Mouse (Mus musculus) kidney, postnatal 25 days (tissue): ENCODE measurements around the gene Zzef1.

Source experiments
- DNase-seq, 2 experiments: peaks; one replicate each; pipeline ENCODE4 v3.0.0; 2021; ENCODE audit warnings: mixed read lengths in 2 of 2

The Zzef1 gene

DNA sequence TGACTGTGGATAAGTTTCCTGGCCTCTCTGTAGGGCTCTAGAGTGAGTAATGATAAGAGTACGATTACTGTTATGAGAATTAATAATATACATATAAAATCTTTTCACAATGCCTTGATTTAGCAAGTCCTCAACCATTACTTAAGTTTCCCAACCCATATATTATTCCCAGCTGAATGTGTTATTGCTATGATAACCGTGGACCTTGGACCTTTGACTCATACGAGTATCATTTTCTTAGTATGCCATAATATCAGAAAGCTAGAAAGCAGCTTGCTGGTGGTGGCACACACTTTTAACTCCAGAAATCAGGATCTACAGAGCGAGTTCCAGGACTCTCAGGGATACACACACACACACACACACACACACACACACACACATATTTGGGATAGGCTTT, 12.0 kb downstream of the Zzef1 start:
- no peak for DNase-seq

DNA sequence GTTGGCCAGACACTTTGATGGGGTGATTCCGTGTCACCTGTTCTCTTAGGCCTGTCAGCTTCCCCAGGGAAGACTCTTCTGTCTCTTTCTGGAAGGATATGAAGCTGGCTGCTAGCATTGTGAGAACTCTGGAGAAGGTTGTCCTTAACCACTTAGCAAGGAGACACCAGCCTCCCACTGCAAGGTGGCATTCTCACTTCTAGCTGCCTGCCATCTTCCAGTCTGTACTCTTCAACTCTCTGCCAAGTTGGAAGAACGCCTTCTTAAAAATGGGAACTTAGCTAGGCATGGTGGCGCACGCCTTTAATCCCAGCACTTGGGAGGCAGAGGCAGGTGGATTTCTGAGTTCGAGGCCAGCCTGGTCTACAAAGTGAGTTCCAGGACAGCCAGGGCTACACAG, 17.7 kb downstream of the Zzef1 start:
- no peak for DNase-seq

DNA sequence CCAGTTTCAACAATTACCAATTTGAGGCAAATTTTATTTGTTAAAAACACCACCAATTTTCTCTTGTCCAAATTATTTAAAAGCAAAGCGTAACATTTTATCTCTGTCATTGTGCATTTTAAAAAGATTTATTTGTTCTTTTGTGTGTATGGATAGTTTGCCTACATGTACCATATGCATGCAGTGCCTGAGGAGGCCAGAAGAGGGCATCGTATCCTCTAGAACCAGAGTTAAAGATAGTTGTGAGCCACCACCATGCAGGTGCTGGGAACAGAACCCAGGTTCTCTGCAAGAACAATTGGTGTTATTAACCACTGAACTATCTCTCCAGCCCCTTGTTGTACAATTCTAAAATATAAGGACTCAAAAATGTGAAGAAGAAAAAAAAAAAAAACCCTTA, 18.2 kb downstream of the Zzef1 start:
- peak in 1 of 2 experiments; percentile 21 for DNase-seq

DNA sequence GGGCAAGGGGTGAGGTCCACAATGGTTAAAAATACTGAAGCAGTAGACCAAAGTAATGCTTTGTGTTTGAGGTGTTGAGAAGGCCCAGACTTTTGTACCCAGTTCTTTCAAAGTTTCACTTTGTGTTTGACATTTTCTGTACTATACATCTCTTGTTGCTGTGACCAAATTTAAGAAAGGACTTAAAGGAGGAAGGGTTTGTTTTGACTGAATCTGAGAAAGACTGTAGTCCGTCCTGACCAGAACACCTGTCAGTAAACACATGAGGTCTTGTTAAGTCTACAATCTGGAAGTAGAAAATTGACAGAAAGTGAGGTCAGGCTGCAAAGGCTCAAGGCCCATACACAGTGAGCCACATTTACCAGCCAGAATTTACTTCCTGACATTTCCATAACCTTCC, 20.8 kb downstream of the Zzef1 start:
- DNase-seq, result no peak

DNA sequence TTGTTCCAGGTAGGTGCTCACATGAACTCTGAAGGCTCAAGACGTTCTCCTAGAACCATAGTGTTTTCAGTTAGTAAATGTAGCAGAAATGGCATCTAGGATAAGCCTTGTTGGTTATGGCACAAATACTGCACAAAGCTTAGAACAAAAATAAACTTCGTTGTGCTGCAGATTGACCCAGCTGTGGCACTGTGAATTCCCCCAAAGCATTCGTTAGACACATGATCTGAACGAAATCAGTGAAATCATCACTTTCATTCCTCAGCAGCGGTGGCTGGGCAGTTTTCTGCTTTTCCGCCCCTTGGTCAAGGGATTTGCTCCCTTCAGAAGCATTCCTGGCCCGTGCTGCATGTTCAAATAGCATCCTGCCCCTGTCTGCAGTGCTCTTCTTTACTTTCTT, 22.0 kb downstream of the Zzef1 start:
- DNase-seq, result no peak

DNA sequence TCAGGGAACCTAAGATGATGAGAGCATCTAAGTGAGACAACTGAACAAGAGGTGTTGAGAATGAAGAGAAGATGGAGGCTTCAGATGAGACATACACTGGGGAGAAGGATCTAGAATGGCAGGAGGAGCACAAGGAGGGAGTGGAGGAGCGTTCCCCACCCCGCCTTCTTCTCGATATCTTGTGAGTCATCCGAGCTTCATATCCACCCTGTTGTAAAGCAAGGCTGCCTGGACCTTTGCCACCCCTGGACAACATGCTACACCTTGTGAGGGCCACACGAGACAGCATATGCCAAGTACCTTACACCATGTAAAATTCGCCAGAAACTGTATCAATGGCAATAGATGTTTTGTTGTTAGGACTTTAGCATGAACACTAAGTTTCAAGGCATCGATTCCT, 25.0 kb downstream of the Zzef1 start:
- no peak for DNase-seq

DNA sequence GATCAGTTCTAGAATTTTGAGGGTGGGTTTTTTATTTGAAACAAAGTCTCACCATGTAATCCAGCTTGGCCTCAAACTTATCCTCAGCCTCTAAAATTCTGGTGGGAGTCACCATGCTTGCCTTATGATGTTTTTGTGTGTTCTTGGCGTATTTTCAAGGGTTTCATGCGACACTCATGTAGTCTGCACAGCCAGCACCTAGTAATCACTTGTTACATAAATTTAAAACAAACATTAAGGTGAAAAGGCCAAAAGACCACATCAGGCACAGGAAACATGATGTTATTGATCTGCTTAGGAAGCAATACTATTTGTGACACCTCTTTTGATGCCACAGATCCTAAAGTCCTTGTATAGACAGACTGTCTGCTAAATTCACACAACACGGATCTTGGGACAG, 33.8 kb downstream of the Zzef1 start:
- no peak for DNase-seq

DNA sequence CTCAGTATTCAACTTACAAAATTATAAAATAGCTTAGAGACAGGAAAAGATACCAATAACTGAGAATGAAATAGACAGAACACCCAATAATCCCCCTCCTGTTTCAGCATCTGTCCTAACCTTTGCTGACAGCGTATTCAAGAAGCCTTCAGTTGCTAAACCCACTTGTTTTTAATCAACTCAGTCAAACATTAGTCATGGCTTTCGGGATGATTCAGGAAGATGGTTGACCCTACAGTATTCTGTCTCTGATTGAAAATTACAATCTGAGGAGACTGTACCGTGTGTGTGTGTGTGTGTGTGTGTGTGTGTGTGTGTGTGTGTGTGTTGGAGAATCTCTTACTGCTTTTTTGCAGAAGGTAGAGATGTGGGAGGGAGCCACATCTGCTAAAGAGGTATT, 46.7 kb downstream of the Zzef1 start:
- DNase-seq, result no peak

DNA sequence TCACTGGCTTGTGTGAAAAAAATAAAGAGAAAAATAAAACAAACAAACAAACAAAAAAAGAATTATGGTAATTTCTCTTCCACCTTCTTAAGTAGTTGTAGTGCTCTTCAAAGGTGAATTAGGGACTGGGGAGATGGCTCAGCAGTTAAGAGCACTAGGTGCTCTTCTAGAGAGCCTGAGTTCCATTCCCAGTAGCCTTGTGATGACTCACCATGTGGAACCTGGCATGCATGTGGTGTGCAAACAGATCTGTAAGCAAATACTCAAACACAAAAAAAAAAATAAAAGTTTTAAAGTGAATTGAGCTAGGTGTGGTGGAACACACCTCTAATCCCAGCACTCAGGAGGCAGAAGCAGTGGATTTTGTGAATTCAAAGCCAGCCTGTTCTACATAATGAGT, 47.5 kb downstream of the Zzef1 start:
- DNase-seq, result no peak

DNA sequence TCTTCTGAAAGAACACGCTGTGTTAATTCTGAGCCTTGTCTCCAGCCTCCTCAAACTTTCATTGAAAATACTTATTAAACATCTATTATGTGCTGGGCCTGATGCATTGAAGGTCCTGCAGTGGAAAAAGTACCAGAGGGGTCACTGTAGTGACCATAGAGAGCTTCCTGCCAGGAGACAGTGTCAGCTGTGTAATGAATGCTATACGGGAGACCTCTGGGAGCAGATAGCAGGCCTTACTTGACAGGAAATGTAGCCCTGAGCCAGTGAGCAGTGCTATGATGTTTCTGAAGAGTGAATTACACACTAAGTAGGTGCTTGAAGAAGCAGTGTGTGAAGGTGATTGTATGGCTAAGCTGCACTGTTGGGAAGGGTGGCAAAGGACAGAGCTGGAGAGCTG, 49.5 kb downstream of the Zzef1 start:
- no peak for DNase-seq

DNA sequence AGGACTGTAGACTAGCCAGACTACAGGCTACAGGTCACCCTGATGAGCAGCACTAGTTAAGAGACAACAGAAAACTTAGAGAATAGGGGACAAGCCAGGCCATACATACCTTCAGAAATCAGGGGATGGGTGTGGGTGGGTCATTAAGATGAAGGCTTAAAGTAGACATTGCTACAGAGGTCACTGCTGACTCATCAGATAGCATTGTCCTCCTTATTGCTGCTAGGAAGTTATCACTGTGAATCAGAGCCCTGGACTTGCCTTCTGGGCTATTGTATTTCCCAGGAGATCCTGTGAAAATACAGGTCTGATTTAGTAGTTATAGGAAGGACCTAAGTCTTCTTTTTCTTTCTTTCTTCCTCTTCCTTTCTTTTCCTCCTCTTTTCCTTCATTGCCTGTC, 50.7 kb downstream of the Zzef1 start:
- DNase-seq, result no peak

DNA sequence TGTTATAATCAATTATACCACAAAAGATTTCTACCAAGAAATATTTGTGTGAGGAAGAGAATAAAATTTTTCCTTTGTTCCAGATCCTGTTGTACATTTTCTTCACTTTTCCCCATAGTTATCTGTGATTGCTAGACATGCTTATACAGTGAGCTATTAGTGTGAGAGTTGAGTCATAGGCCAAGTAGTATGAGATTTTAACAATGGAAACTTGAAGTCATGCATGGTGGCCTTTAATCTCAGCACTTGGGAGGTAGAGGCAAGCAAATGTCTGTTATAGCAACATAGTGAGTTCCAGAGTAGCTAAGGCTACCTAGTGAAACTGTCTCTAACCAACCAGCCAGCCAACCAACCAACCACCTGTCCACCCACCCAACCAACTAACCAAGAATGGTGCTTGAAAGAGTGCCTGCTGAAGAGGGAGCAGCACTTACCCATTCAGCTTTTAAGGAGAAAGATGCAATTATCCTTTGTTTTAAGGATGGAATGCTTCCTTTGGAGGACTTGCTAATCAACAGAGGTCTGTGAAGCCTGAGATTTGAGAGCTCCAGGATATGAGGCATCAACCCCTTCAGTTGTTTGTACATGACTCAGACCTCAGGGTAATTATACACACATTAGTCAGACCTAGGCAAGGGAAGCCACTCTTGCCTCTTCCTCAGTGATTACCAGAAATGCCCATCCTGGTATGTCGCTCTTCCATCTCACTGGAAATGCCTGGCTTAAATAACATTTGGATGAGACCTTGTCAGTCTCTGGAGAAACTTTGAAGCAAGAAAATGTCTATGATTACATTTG, 52.0 kb downstream of the Zzef1 start:
- no peak for DNase-seq

DNA sequence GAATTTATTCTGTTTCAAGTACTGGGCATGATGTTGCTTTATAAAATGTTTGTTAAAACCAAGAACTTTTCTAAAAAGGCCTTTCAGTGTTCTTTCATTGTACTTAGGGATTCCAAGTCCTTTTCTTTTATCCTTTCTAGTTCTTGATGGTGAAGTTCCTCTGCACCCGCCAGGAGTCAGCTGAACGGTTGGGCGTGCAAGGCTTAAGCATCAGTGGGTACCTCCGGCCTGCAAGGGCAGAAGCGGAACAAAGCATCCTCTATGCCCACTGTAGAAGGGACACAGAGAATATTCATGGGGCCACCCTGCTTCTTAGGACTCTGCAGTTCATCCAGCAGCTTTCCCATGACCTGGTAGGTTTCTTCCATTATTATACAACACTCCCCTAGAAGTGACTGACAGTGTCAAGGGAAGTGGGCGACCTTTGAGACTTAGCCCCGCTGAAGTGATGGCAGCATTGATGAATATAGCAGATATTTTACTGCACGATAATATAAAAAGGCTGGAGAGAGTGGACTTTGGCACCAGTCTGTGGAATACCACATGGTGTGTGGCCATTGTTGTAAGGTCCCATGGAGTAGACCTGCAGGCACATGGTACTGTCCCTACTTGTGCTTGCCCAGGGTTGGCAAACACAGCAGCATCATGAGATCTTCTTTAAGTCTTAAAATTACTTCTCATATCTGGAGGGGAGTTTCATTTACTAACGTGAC, 54.5 kb downstream of the Zzef1 start:
- DNase-seq, result no peak

DNA sequence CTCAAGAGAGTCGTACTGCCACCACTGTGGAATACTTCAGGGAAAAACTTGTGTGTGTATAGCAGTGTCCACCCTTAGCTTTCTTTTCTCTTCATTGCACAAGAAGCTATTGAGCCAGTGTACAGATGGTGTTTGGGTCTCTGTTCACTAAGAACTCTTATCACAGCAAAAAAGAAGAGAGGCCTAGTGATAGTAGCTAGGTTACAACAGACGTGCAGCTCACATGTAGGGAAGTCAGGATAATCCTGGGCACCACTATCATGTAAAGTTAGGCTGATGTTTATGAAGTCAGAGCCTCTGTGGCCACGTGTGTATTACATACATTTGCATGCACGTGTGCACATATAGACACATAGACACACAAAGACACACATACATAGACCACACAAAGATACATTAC, 55.2 kb downstream of the Zzef1 start:
- DNase-seq, result no peak

DNA sequence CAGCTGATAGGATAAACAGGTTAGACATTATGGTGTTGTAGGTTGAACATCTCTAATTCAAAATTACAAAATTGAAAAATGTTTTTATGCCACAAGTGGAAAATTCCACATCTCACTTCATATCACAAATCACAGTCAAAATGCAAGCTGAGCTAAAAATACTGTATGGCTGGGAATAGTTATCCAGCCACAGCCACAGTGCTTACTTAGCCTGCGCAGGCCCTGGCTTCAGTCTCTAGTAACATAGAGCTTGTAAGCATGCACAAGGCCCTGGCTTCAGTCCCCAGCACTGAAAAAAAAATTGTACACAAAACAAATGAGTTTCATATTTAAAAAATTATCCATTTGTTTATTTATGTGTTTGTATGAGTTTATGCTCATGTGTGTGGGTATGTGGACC, 56.1 kb downstream of the Zzef1 start:
- no peak for DNase-seq

DNA sequence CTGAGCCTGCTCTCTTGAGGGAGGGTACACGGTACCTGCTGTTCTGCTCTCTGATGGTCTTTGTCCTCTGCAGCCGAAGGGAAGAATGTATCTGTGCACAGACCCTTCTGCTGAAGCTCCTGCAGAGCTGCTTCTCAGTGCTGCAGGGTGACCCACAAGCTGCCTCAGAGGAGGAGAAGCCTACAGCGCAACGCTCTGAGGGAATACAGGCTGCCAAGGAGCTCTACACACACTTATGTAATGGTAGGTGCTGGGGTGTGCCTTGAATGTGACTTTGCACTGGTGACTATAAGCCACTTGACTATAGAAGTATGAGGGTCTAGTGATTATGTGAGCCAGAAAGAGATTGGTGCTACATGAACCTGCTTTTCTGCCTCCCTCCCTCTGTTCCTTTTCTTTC, 57.1 kb downstream of the Zzef1 start:
- no peak for DNase-seq

DNA sequence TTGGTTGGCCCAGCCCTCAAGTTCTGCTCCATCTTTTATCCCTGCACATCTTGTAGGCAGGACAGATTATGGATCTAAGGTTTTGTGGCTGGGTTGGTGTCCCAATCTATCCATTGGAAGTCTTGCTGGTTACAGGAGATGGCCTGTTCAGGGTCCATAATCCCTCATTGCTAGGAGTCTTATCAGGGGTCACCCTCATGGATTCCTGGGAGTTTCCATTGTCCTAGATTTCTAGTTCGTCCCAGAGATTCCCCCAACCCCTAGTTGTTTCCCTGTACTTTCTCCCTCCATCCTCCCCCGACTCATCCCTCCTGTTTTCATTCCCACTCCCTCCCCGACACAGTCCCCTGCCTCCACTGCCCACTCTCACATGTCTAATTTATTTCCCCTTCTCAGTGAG, 58.2 kb downstream of the Zzef1 start:
- DNase-seq, result no peak

DNA sequence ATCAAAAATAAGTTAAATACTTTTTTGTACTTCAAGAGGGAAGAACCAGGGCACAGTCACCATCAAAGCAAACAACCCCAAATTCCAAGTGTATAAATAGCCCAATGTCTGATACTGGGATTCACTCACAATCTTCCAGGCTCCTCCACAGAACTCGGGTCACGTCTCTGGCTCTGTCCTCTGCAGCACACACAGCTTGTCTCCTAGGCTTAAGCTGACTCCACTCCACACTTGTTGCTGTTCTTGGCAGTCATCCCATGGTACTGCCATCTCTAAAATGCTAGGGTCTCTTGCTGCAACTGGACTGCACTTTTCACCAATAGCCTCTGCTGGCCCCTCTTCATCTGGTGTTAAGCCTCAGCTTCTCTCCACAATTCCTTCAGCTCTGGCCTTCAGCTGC, 60.7 kb downstream of the Zzef1 start:
- no peak for DNase-seq

DNA sequence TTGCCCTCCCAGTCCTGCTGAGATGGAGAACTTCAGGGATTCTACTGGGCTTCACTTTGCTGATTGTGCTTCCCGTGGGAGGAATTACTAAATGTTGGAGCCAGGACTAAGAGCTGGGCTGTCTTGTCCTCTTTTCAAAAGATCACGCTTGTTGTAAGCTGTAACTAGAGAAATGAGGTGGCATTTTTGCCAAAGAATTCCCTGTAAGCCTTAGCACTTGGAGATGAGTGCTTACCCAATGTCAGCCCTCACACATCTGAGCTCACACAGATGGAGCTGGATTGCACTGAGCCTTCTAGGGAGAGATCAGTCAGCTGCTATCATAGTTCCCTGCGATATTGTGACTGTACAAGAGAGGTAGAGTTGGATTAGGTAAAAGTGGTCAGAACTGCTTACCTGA, 65.2 kb downstream of the Zzef1 start:
- DNase-seq, result no peak

DNA sequence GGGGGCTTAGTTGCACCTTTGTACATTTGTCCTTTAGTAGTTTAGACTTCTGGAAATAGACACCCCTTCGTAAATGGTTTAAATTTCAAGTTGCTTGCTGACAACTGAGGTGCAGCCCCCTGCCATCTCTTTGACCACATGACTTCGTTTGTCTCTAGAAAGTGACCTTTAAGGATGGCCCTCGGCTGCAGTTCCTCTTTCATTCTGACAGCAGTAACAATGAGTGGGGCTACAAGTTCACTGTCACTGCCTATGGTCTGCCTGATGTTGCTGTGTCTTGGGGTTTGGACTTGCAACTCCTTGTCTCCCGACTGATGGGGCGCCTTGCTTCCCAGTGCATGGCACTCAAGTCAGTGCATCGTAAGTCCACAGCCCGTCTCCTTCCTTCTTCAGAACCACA, 70.4 kb downstream of the Zzef1 start:
- DNase-seq, result no peak

DNA sequence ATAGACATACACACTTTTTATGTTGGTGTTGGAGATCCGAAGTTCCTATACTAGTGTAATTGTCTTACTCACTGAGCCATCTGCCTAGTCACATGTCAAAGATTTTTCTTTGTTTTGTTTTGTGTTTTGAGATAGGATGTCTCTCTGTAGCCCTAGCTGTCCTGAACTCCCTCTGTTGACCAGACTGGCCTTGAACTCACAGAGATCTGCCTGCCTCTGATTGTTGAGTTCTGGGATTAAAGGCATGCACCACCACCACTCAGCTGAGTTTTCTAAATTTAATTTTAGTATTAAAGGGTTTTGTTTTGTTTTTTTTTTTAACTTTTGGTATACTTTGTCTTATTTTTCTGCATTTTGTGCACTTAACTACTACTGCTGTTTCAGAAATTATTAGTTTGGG, 76.0 kb downstream of the Zzef1 start:
- DNase-seq, result no peak

DNA sequence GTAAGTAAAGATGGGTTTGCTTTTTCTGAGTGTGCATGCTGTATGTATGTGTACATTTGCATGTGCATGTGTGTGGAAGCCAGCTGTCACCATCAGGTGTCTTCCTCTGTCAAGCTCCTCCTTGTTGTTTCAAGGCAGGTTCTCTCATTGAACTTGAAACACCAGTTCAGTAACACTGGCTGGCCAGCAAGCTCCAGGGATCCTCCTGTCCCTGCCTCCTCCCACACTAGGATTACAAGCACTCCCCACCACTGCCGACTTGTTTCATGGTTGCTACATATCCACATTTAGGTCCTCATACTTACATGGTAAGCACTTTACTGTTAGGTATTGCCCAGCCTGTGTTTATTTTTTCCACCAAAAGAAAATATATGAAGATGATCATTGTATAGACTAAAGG, 96.6 kb downstream of the Zzef1 start:
- no peak for DNase-seq

DNA sequence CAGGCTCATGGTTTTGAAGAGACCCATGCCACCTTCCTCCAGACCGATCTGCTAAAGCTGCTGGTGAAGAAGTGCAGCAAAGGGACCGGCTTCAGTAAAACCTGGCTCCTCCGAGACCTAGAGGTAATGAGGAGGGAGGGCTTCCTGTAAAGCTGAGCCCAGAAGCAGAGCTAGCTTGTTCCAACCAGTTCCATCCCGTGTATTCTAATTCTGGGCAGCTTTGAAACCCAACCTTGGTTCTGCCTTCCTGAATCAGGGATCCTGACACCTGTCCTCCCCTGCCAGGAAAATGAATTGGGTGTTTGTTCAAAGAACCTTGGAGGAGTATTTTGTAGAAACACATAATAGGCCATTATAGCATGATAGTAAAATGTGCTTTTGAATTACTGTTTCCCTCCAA, 112.4 kb downstream of the Zzef1 start:
- DNase-seq, result peak in 1 of 2 experiments; percentile 23

DNA sequence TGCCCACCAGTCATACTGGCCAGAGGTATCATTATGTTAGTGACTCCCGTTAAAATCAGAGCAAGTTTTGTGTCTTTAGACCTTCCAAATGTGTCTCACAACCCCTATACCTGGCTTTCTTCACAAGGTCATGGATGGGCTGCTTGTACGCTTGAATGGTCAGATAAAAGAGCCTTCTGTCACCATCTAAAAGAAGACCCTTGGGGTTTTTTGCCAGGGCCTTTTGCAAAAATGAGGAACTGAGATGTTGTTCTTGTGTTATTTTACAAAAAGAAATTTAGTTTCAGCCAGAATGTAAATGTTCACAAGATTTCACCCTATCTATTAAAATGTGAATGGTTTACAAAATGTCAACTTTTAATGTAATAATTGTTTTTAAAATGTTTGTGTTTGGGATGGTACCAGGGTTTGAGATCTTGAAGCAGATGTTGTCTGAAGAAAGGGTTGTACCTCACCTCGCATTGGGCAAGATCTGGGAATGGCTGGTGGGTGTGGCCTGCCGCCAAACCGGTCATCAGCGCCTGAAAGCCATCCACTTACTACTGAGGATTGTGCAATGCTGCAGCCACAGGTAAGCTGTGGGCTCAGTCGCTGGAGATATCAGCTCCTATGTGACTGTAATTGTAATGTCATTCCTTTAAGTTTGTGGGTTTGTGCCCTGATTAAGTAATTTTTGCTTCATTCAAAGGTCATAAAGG, 121.4 kb downstream of the Zzef1 start:
- no peak for DNase-seq
